Mouse (Mus musculus) heart, embryonic 12.5 days (tissue): ENCODE results near the gene Mrpl45. TPM values are rescaled to one million over a fixed set of nuclear protein-coding genes. Genes with fewer than 3 reads are reported as not detected.

Experiments used
- ATAC-seq: fragments of 200-750 bp; cut with Nextera tagmentation; 2 replicates; pipeline ENCODE4 v1.8.0; 2017; ENCODE audit warnings: moderate TSS enrichment, moderate library complexity; ENCODE audit not compliant: insufficient number of reproducible peaks, low FRiP score
- H3K27ac ChIP-seq: fragments of 300-500 bp; sonication (generic); 2 replicates; pipeline ENCODE4 v1.5.1; 2016; ENCODE audit warnings: mild to moderate bottlenecking, moderate library complexity; ENCODE audit not compliant: poor library complexity, severe bottlenecking
- H3K27me3 ChIP-seq: fragments of 300-500 bp; sonication (generic); replicated peaks from 2 replicates; pipeline ENCODE4 v1.6.1; 2016; ENCODE audit warnings: mild to moderate bottlenecking, moderate library complexity
- H3K36me3 ChIP-seq: fragments of 300-500 bp; sonication (generic); 2 replicates; pipeline ENCODE4 v1.6.1; 2016; ENCODE audit warnings: mild to moderate bottlenecking, moderate library complexity
- H3K4me1 ChIP-seq: fragments of 300-500 bp; sonication (generic); replicated peaks from 2 replicates; pipeline ENCODE4 v1.6.1; 2016; ENCODE audit warnings: mild to moderate bottlenecking
- H3K4me2 ChIP-seq: fragments of 300-500 bp; sonication (generic); 2 replicates; pipeline ENCODE4 v1.6.1; 2016; ENCODE audit warnings: mild to moderate bottlenecking, moderate library complexity
- H3K4me3 ChIP-seq: fragments of 300-500 bp; sonication (generic); 2 replicates; pipeline ENCODE4 v1.5.1; 2016; ENCODE audit warnings: mild to moderate bottlenecking
- H3K9ac ChIP-seq: fragments of 300-500 bp; sonication (generic); 2 replicates; pipeline ENCODE4 v1.6.1; 2016; ENCODE audit warnings: mild to moderate bottlenecking, moderate library complexity
- H3K9me3 ChIP-seq: fragments of 300-500 bp; sonication (generic); replicated peaks from 2 replicates; pipeline ENCODE4 v1.6.1; 2016; ENCODE audit warnings: mild to moderate bottlenecking, moderate library complexity
- WGBS: fragments of 180-500 bp; shearing (Covaris S2); methylation state at CpG from one replicate; pipeline ENCODE4 v1.1.7; 2016; 5-methylcytosine and 5-hydroxymethylcytosine counted together
- polyA plus RNA-seq: library from polyadenylated mRNA; unstranded; fragments of >200 nt; fragmentation: Nextera tagmentation; extraction: Ambion mirVana; gene quantifications from 2 replicates; pipeline ENCODE4 v1.2.1, GENCODE M21; 2016

Gene Mrpl45
- polyA plus RNA-seq, 1 experiment from 2014 or later = 63.4 TPM

DNA sequence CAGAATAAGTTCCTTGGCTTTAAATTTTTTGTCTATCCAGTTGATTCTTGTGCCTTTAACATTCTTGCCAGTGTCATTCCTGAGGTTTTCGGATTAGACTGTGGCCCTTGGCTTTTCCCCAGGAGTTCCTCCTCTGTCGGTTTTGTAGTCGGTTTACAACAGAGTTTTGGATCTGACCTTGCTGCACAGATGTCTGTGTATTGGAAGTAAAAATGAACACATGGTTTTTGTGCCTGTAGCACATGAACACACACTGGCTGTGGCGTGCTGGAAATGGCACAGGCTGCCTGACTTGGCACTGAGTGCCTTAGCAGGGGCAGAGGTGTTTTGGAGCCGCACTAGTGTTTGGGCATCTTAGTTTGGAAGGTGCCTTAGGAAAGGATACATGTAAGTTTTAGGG is 53.0 kb downstream of the Mrpl45 start:
- Histone ChIP-seq H3K4me1 (peaks cover 59% of the 10 kb centered on the region), H3K9me3 (no peaks in the 10 kb centered on the region), H3K4me2 (no peak overlapping the region), H3K27ac (no peak overlapping the region), H3K36me3 (no peaks in the 10 kb centered on the region), H3K9ac (no peak overlapping the region), H3K4me3 (no peak overlapping the region), H3K27me3 (no peaks in the 10 kb centered on the region)
- ATAC-seq = no peak
- 83% methylated on average over 5 of the region's 5 CpGs for WGBS

DNA sequence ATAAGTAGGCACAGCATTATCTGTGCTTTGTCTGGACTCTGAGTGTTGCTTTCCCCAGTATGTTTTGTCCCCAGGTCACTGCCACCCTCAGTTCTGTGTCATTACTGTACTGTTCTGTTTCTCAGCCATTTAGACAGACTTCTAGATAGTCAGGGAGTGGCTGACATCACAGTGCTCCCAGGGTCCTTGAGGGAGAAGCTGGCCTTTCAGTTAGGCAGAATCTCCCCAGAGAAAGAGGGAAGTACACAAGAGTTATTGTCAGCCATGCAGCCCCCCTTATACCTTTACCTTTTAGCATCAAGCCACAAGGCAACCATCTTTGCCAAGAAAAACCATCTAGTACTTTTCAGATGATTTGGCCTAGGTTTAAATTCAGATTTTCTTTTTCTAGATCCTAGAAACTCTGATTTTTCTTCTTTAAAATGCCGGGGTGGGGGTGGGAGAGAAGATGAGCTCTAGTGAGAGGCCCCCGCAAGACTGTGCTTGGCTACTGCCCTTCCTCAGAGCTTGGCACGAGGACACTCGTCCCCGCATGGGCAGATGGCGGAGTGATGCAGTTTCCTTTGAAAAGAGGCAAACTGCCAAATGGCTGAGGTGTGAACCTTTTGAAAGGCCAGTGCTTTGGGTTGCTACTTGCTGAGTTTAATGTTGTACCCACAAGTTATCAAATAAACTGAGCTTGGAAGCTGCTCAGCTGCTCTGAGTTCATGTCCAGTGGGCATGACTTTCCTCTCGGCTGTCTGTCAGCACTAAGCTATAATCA is 55.0 kb downstream of the Mrpl45 start:
- no peak for ATAC-seq
- no peaks in the 10 kb centered on the region for H3K9me3 ChIP-seq
- no peak overlapping the region for H3K4me3 ChIP-seq
- peaks cover 11% of the 10 kb centered on the region for H3K36me3 ChIP-seq
- H3K9ac ChIP-seq = no peak overlapping the region
- WGBS = 63% methylated on average over 7 of the region's 7 CpGs
- H3K27ac ChIP-seq = no peak overlapping the region
- no peak overlapping the region for H3K4me2 ChIP-seq
- H3K27me3 ChIP-seq = no peaks in the 10 kb centered on the region
- peaks cover 45% of the 10 kb centered on the region for H3K4me1 ChIP-seq

DNA sequence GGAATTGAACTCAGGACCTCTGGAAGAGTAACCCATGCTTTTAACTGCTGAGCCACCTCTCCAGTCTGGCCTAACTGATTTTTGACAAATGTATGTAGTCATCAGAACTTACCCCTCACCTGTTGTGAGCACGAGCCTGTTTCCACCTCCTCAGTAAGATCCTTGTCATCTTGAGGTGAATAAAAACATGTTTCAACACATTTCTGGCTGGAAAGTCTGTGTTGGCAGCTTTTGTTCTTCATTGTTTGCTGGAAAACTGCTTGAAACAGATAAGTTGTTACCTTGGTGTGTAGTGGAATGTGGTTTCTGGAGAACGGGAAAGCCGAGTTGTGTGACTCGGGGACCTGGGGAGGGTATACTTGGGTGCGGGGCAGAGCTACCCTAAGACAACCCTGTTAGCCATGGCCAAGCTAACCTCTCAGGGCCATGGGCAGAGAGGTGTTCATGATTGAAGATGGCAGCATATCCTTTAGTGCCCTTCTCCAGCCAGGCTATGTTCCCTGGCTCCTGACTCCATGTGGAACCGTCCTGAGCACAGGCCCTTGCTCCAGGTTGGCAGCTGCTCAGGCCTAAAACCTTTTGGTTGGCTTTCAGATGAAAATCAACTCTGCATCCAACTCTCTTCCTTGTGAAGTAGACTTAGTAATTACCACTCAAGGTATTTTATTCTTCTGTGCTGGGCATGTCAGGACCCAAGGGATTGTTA is 56.8 kb downstream of the Mrpl45 start:
- Histone ChIP-seq H3K9me3 (no peaks in the 10 kb centered on the region), H3K4me1 (peaks cover 38% of the 10 kb centered on the region), H3K27me3 (no peaks in the 10 kb centered on the region), H3K4me3 (no peak overlapping the region), H3K4me2 (no peak overlapping the region), H3K36me3 (peaks cover 29% of the 10 kb centered on the region), H3K27ac (no peak overlapping the region), H3K9ac (no peak overlapping the region)
- no peak for ATAC-seq
- 78% methylated on average over 6 of the region's 6 CpGs for WGBS

DNA sequence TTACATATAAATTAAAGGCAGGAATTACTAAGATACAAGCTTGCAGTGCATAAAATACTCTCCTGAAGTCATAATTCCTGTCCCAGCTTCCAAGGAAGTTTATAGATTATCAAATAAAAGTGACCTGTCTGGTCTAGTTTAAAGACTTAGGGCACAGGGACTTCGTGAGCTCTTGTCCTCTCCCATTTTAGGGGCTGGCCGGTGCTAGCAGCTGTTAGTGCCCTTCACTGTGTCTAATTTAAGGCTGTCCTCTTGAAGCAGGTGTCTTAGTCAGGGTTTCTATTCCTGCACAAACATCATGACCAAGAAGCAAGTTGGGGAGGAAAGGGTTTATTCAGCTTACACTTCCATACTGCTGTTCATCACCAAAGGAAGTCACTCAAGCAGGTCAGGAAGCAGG is 57.9 kb downstream of the Mrpl45 start:
- ATAC-seq = no peak
- H3K4me3 ChIP-seq = no peak overlapping the region
- no peak overlapping the region for H3K4me2 ChIP-seq
- no peaks in the 10 kb centered on the region for H3K9me3 ChIP-seq
- peaks cover 40% of the 10 kb centered on the region for H3K36me3 ChIP-seq
- H3K9ac ChIP-seq = no peak overlapping the region
- no peaks in the 10 kb centered on the region for H3K27me3 ChIP-seq
- peaks cover 31% of the 10 kb centered on the region for H3K4me1 ChIP-seq
- 55% methylated on average over 2 of the region's 2 CpGs for WGBS
- H3K27ac ChIP-seq = no peak overlapping the region

Other genes with a start within 250 kb of the Mrpl45 start
- not detected in 2 replicates for gene Tbx21, start 200.4 kb upstream of the Mrpl45 start, polyA plus RNA-seq
- gene Tbkbp1, start 164.2 kb upstream of the Mrpl45 start, polyA plus RNA-seq = 10.6 and 12.6 TPM in 2 replicates
- 41.7 and 45.4 TPM in 2 replicates for gene Kpnb1, start 127.8 kb upstream of the Mrpl45 start, polyA plus RNA-seq
- 87.8 and 95.3 TPM in 2 replicates for gene Npepps, start 35.1 kb upstream of the Mrpl45 start, polyA plus RNA-seq
- gene Gpr179, start 36.4 kb downstream of the Mrpl45 start, polyA plus RNA-seq = 0.06 and 0.08 TPM in 2 replicates
- gene Socs7, start 46.8 kb downstream of the Mrpl45 start, polyA plus RNA-seq = 5.4 and 6.0 TPM in 2 replicates
- gene Arhgap23, start 99.8 kb downstream of the Mrpl45 start, polyA plus RNA-seq = 12.4 and 12.5 TPM in 2 replicates
- gene 4933428G20Rik, start 184.6 kb downstream of the Mrpl45 start, polyA plus RNA-seq = 0.90 and 1.00 TPM in 2 replicates